Mouse (Mus musculus) gastrocnemius, adult 2 months (tissue): ENCODE data around the gene Klhl35. TPM values are rescaled to one million over a fixed set of nuclear protein-coding genes. Genes with fewer than 3 reads are reported as not detected.
A peak's percentile ranks its signal among the peaks of the same experiment; 100 is the strongest.

Experiments
- DNase-seq: peaks from one replicate; pipeline ENCODE4 v3.0.0; 2022
- H3K27ac ChIP-seq: fragments of 200-600 bp; 2 replicates; pipeline ENCODE4 v1.8.1; 2022; ENCODE audit warnings: mild to moderate bottlenecking
- H3K4me3 ChIP-seq: fragments of 200-600 bp; 2 replicates; pipeline ENCODE4 v1.8.1; 2022; ENCODE audit warnings: mild to moderate bottlenecking, moderate library complexity
- CTCF ChIP-seq: fragments of 200-600 bp; IDR thresholded peaks from 2 replicates; pipeline ENCODE4 v1.8.1; 2022; ENCODE audit warnings: antibody characterized with exemption, mild to moderate bottlenecking, moderate library complexity
- intact Hi-C: fragments of 180-260 bp; cut with DNase I; formaldehyde crosslinking; loops from one replicate; pipeline ENCODE4 v1.15.1; 2025
- total RNA-seq, 2 experiments: library from RNA; stranded (reverse); gene quantifications; 2 replicates each; pipeline ENCODE4 v1.2.3; 2021

The Klhl35 gene
- total RNA-seq, 2 experiments from 2014 or later: not detected

DNA sequence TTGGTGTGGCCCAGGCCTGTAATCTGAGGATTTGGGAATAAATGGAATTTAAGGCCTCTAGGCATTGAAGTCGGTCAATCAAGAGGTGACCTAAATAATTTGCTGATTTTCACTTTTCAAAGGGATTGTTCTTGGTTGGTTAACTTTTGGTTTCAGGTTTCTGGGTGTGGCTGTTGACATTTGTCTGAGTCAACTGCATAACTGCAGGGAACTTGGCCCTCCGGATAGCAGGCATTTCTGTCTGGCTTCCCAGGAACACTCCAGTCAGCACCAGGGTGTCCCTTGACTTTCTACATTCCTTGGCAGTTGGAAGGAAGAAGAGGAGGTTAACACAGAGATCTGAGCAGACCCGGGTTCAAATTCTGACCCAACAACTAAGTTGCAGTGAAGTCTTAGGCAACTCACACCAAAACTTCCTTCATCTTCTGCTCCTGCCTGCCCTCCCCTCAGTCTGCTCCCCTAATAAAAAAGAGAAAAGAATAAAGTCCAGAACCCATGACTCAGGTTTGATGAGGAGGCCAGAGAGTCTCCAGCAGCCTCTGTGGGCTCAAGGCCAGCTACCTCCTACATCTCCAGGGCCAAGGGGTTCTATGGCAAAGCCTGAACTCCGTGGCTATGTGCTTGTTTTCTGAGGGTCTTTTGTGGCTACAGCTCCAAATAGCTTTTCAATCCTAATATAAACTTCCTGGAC, 53.3 kb downstream of the Klhl35 start:
- H3K27ac ChIP-seq: peak overlapping the region; percentile 16; the same call in 1 of the 2 replicates
- TF ChIP-seq CTCF: no peak
- no peak for DNase-seq
- no peak overlapping the region for H3K4me3 ChIP-seq
- intact Hi-C loops: no loop called here

DNA sequence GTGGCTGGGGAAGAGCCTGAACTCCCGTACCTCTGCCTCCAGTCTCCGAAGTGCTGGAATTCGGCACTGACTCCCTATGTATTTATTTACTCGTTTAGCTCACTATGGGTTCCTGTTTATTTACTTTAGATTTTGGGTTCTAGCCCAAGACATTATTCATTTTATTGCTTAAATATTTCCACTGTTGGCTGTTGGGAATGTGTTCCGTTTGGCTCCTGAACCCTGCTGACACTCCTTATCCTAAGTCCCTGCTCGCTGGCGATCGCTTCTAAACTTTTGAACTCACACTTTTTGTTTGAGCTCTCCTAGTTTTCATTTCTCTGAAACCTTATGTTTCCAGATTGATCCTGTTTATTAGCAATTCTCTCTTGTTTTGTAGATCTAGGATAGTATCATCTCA, 57.3 kb downstream of the Klhl35 start:
- H3K4me3 ChIP-seq: no peak overlapping the region
- intact Hi-C loops: no loop called here
- no peak for TF ChIP-seq CTCF
- DNase-seq: no peak
- no peak overlapping the region for H3K27ac ChIP-seq

Other genes with a start within 250 kb of the Klhl35 start
- gene Mogat2, start 227.4 kb upstream of the Klhl35 start, total RNA-seq: not detected
- gene Map6, start 198.6 kb upstream of the Klhl35 start, total RNA-seq: 1 to 10 TPM; 2.6 to 5.2 TPM
- 100 to 1,000 TPM in 1 of 2 experiments, 10 to 100 TPM in 1; 47.0 to 124 TPM for gene Serpinh1, start 112.8 kb upstream of the Klhl35 start, total RNA-seq
- 1 to 10 TPM; 5.4 to 6.7 TPM for gene Gdpd5, start 84.6 kb upstream of the Klhl35 start, total RNA-seq
- 100 to 1,000 TPM; 242 to 287 TPM for gene Rps3, start 17.7 kb downstream of the Klhl35 start, total RNA-seq
- 10 to 100 TPM in 1 of 2 experiments, 1 to 10 TPM in 1; 6.9 to 10.8 TPM for gene Arrb1, start 69.5 kb downstream of the Klhl35 start, total RNA-seq
- gene Tpbgl, start 161.1 kb downstream of the Klhl35 start, total RNA-seq: 10 to 100 TPM; 47.8 to 69.3 TPM
- gene Slco2b1, start 245.3 kb downstream of the Klhl35 start, total RNA-seq: 1 to 10 TPM; 5.2 to 7.1 TPM